Mouse (Mus musculus) embryonic facial prominence, embryonic 11.5 days (tissue): Measurements from ENCODE around the gene Plac9a. TPM values are rescaled to one million over a fixed set of nuclear protein-coding genes. Genes with fewer than 3 reads are reported as not detected.
"Not testable (repeated sequence)": the region's sequence is repeated elsewhere in the genome, so short reads cannot be mapped to it uniquely, and the experiment has no call there.

Source experiments
- ATAC-seq: fragments of 200-750 bp; cut with Nextera tagmentation; replicated peaks from 2 replicates; pipeline ENCODE4 v1.8.0; 2017; ENCODE audit warnings: low read depth; ENCODE audit not compliant: insufficient number of reproducible peaks, low FRiP score, low TSS enrichment
- DNase-seq: peaks from one replicate; pipeline ENCODE4 v3.0.0-alpha.2; 2015; ENCODE audit warnings: low spot score
- H3K27ac ChIP-seq: fragments of 300-500 bp; sonication (generic); replicated peaks from 2 replicates; pipeline ENCODE4 v1.5.1; 2014; ENCODE audit warnings: mild to moderate bottlenecking, low read depth, low read length, control low read depth
- H3K27me3 ChIP-seq: fragments of 300-500 bp; sonication (generic); 2 replicates; pipeline ENCODE4 v1.6.1; 2014; ENCODE audit warnings: mild to moderate bottlenecking, low read length, moderate library complexity, mixed read lengths; ENCODE audit not compliant: control insufficient read depth, insufficient read depth
- H3K36me3 ChIP-seq: fragments of 300-500 bp; sonication (generic); replicated peaks from 2 replicates; pipeline ENCODE4 v1.6.1; 2014; ENCODE audit warnings: low read depth, mild to moderate bottlenecking, low read length, moderate library complexity, mixed read lengths; ENCODE audit not compliant: control insufficient read depth, insufficient read depth
- H3K4me1 ChIP-seq: fragments of 300-500 bp; sonication (generic); 2 replicates; pipeline ENCODE4 v1.6.1; 2014; ENCODE audit warnings: low read length, mixed read lengths; ENCODE audit not compliant: control insufficient read depth, insufficient read depth
- H3K4me2 ChIP-seq: fragments of 300-500 bp; sonication (generic); 2 replicates; pipeline ENCODE4 v1.6.1; 2014; ENCODE audit warnings: low read depth, mild to moderate bottlenecking, control low read depth, low read length, moderate library complexity
- H3K4me3 ChIP-seq: fragments of 300-500 bp; sonication (generic); 2 replicates; pipeline ENCODE4 v1.5.1; 2014; ENCODE audit warnings: low read depth, low read length, control low read depth
- H3K9ac ChIP-seq: fragments of 300-500 bp; sonication (generic); replicated peaks from 2 replicates; pipeline ENCODE4 v1.6.1; 2014; ENCODE audit warnings: mild to moderate bottlenecking, control low read depth, low read length
- H3K9me3 ChIP-seq: fragments of 300-500 bp; sonication (generic); replicated peaks from 2 replicates; pipeline ENCODE4 v1.6.1; 2016; ENCODE audit warnings: mild to moderate bottlenecking, low read length, inconsistent platforms, mixed read lengths; ENCODE audit not compliant: control insufficient read depth
- WGBS: fragments of 180-500 bp; shearing (Covaris S2); extraction: QIAGEN DNeasy Blood & Tissue Kit; methylation state at CpG from one replicate; pipeline ENCODE4 v1.1.7; 2014; 5-methylcytosine and 5-hydroxymethylcytosine counted together
- polyA plus RNA-seq: library from polyadenylated mRNA; unstranded; fragments of >200 nt; fragmentation: Nextera tagmentation; extraction: Ambion mirVana; gene quantifications from 2 replicates; pipeline ENCODE4 v1.2.1, GENCODE M21; 2014

Gene Plac9a
- polyA plus RNA-seq, 1 experiment from 2014 or later = not detected

DNA sequence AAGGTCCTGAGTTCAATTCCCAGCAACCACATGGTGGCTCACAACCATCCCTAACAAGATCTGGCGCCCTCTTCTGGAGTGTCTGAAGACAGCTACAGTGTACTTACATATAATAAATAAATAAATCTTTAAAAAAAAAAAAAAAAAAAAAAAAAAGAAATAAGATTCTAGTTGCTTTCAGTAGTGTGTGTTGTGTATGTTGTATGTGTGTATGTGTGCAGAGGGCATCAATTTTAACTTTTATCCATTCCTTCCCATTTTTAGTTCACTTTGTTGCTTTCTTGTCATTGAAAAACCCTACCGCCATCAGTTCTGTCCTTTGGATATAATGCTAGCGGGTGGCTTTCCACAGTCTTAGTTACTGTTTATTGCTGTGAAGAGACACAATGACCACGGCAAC is 54.2 kb downstream of the Plac9a start:
- H3K9me3 ChIP-seq, ATAC-seq, H3K27me3 ChIP-seq, DNase-seq, H3K4me1 ChIP-seq, H3K27ac ChIP-seq, H3K4me3 ChIP-seq, H3K36me3 ChIP-seq, H3K4me2 ChIP-seq, H3K9ac ChIP-seq: not testable (repeated sequence)
- 94% methylated on average over 3 of the region's 4 CpGs for WGBS

DNA sequence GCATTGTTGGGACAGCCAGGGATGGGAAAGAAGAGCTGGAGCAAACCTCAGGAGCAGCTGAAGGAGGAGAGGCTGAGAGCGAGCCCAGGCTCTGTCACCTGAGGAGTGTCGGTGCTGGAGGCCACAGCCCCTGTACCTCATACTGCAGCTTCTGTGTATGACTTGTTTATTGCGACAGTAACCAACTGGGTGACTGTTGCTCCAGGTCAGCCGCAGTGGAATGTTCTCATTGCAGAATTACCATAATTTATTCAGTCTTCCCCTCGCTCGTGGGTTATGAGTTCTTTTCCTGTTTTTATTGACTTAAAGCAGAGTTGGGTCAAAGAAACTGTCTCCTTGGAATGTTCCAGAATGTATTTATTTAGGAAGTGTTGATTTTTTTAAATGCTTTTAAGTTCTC is 54.7 kb downstream of the Plac9a start:
- H3K9me3 ChIP-seq = no peaks in the 10 kb centered on the region
- no peaks in the 10 kb centered on the region for H3K36me3 ChIP-seq
- WGBS = 85% methylated on average over 6 of the region's 6 CpGs
- no peak for ATAC-seq
- no peak overlapping the region; the same call in 1 of the 2 replicates for H3K9ac ChIP-seq
- no peak overlapping the region for H3K4me2 ChIP-seq
- no peak overlapping the region for H3K4me3 ChIP-seq
- no peaks in the 10 kb centered on the region; the same call in 1 of the 2 replicates for H3K4me1 ChIP-seq
- peaks cover 1% of the 10 kb centered on the region; the same call in 1 of the 2 replicates for H3K27me3 ChIP-seq
- DNase-seq = no peak
- no peak overlapping the region for H3K27ac ChIP-seq

DNA sequence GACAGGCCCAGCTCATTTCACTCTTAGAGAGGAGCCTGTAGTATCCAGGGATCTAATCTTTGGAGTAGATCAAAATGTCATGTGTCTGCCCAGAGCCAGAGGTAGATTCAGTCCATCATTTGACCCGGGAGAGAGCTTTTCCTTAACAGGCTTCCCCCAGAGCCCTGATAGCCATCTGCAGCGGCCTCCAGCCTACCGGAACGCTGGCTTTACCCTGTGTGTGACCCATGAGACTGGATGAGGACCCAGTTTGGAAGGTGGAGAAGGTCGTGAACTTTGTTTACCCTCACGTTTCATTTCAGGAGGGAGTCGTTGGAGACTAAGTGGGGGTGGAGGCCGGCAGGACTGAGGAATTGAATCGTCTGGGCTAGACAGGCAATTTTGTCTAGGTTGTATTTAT is 55.2 kb downstream of the Plac9a start:
- Histone ChIP-seq H3K36me3 (no peaks in the 10 kb centered on the region), H3K9ac (no peak overlapping the region; the same call in 1 of the 2 replicates), H3K4me2 (no peak overlapping the region), H3K27me3 (peaks cover 7% of the 10 kb centered on the region), H3K27ac (no peak overlapping the region), H3K4me1 (no peaks in the 10 kb centered on the region; the same call in 1 of the 2 replicates), H3K9me3 (no peaks in the 10 kb centered on the region), H3K4me3 (no peak overlapping the region)
- DNase-seq (no peak), ATAC-seq (no peak)
- 32% methylated on average over 9 of the region's 9 CpGs for WGBS

DNA sequence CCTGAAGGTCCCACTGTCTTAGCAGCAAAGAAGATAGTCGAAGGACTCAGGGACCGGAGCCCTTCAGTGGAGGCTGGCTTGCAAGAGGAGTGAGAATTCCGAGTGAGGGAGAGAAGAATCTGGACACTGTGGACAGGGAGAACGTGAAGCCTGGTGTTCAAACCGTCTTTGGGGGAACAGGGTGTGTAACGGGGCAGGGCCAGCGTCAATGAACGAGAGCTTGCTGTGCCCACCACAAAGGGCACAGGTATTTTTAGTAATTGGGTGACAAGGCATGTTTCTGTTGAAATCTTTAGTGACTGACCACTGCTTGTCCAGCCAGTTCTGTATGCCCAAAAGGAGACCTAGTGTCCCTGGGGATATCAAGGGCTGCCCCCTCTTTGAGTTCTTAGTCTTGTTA is 56.4 kb downstream of the Plac9a start:
- no peaks in the 10 kb centered on the region for H3K36me3 ChIP-seq
- H3K27me3 ChIP-seq = peaks cover 13% of the 10 kb centered on the region
- WGBS = 88% methylated on average over 8 of the region's 8 CpGs

DNA sequence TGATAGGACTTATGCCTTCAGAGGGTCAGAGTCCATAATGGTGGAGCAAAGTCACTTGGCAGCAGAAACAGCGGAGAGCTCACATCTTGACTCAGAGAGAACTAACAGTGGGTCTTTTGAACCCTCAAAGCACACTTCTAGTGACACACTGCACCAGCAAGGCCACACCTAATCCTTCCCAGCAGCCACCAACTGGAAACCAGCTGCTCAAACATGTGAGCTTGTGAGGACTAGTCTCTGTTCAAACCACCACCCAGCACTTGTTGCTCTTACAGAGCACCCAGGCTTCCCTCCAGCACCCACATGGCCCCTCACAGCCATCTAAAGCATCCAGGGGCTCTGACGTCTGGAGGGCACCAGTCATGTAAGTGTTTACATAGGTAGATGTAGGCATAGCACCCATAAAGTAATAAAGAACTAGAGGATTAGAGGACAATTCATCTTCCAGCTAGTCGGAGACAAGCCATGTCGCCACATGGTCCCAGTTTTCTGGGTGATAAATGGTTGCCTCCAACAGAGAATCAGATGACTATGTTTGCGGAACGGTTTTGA is 57.0 kb downstream of the Plac9a start:
- no peak for ATAC-seq
- no peak overlapping the region for H3K4me3 ChIP-seq
- DNase-seq = no peak
- no peaks in the 10 kb centered on the region for H3K36me3 ChIP-seq
- H3K4me2 ChIP-seq = no peak overlapping the region
- peaks cover 13% of the 10 kb centered on the region for H3K27me3 ChIP-seq
- H3K4me1 ChIP-seq = no peaks in the 10 kb centered on the region; the same call in 1 of the 2 replicates
- WGBS = 91% methylated on average over 6 of the region's 6 CpGs
- no peak overlapping the region for H3K9ac ChIP-seq
- H3K27ac ChIP-seq = no peak overlapping the region
- no peaks in the 10 kb centered on the region for H3K9me3 ChIP-seq

More for the DNA sequence above, 56.4 kb downstream of the Plac9a start:
- H3K9ac ChIP-seq = no peak overlapping the region
- no peaks in the 10 kb centered on the region for H3K9me3 ChIP-seq
- no peak overlapping the region for H3K4me2 ChIP-seq
- no peak for ATAC-seq
- H3K4me3 ChIP-seq = no peak overlapping the region
- H3K27ac ChIP-seq = no peak overlapping the region
- no peak for DNase-seq
- H3K4me1 ChIP-seq = no peaks in the 10 kb centered on the region; the same call in 1 of the 2 replicates

DNA sequence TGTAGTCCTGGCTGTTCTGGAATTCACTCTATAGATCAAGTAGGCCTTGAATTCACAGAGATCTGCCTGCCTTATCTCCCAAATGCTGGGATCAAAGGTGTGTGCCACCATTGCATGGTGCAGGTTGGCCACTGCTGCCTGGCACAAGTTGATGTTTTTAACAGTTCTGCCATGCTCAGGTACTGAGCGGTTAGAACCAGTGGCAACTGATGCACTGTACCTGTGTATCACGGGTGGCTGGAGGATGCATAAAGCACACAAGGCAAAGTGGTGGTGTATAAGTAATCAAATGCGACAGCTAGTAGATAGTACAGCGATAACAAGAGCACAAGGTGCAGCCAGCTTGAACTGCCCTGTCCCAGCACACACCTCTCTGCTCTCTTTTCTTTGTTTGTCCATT is 58.5 kb downstream of the Plac9a start:
- H3K9ac ChIP-seq = no peak overlapping the region
- no peaks in the 10 kb centered on the region; the same call in 1 of the 2 replicates for H3K4me1 ChIP-seq
- H3K27ac ChIP-seq = no peak overlapping the region
- H3K36me3 ChIP-seq = no peaks in the 10 kb centered on the region
- H3K9me3 ChIP-seq = no peaks in the 10 kb centered on the region
- DNase-seq (no peak), ATAC-seq (no peak)
- WGBS = 87% methylated on average over 4 of the region's 4 CpGs
- H3K4me3 ChIP-seq = no peak overlapping the region
- H3K4me2 ChIP-seq = no peak overlapping the region
- H3K27me3 ChIP-seq = peaks cover 16% of the 10 kb centered on the region

DNA sequence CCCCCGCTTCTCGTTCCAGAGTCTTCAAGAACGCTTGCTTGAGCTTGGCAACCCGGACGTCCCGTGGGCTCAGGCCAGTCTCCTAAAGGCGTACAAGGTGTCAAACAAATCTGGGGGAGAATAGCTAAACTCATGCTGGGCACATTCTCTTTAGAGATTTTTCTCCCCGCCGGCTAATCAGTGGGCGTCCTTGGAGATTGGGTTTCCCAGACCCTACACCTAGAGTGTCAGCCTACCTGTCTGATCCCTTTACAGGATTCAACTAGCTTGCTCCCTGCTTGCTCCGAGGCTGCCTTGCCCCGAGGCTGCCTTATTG is 60.3 kb downstream of the Plac9a start:
- peak; percentile 5; the same call in 1 of the 2 replicates for ATAC-seq
- Histone ChIP-seq H3K9me3 (no peaks in the 10 kb centered on the region), H3K27ac (no peak overlapping the region), H3K36me3 (no peaks in the 10 kb centered on the region), H3K4me1 (no peaks in the 10 kb centered on the region; the same call in 1 of the 2 replicates), H3K9ac (peak overlapping the region; percentile 58), H3K4me3 (peak overlapping the region; percentile 62), H3K4me2 (peak overlapping the region; percentile 96), H3K27me3 (peaks cover 16% of the 10 kb centered on the region)
- WGBS = 1% methylated on average over 12 of the region's 12 CpGs
- no peak for DNase-seq

DNA sequence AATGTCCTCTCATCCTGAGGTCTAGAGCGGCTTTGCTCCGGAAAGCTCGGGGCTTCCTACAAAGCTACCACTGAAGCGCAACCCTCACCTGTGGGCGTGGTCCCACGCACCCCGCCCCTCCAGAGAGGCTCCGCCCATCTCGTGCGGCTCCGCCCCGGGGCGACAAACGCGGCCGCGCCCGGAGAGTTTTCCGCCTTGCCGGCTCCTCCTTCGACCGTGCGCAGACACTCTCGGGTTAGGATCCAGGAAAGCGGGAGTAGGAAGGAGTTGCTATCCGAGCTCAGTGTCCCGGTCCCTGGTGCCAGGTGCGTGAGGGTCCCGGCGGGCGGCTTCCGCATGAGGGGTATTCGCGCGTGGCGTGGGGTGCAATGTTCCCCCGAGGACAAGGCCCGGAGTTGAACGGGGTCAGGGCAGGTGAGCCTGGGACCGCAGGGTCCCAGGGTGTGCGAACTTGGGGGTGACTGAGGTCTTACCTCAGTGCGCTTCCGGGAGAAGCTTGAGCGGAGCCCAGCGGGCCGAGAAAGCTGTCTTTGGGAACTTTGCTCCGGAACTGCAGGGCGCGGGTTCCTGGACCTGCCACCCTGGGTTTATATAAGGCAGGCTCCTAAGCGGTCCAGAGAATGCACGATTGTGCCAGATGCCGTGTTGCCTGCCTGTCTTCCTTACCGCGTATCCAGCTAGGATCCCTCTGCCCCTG is 60.8 kb downstream of the Plac9a start, which contains the start of gene Anxa11:
TSS of gene Anxa11 (plus strand) at position 166 of the 697 bp plus-strand sequence.
- Histone ChIP-seq H3K36me3 (no peaks in the 10 kb centered on the region), H3K4me2 (peak within 1 kb of the TSS; percentile 96), H3K4me1 (no peaks in the 10 kb centered on the region), H3K9ac (peak within 1 kb of the TSS; percentile 58), H3K27ac (no peak within 1 kb of the TSS), H3K4me3 (peak within 1 kb of the TSS; percentile 62), H3K27me3 (peaks cover 16% of the 10 kb centered on the region), H3K9me3 (no peaks in the 10 kb centered on the region)
- peak; percentile 85 for DNase-seq
- peak; percentile 70 for ATAC-seq
- under 1% methylated on average over 54 of the region's 54 CpGs for WGBS
